Mouse (Mus musculus) kidney, embryonic 16.5 days (tissue): ENCODE measurements around the gene Nfkbia. TPM values are rescaled to one million over a fixed set of nuclear protein-coding genes. Genes with fewer than 3 reads are reported as not detected.
A peak's percentile ranks its signal among the peaks of the same experiment; 100 is the strongest.

Experiments
- ATAC-seq: fragments of 200-750 bp; cut with Nextera tagmentation; 2 replicates; pipeline ENCODE4 v1.8.0; 2017; ENCODE audit warnings: moderate TSS enrichment; ENCODE audit not compliant: low FRiP score, low TSS enrichment
- H3K27ac ChIP-seq: fragments of 300-500 bp; sonication (generic); 2 replicates; pipeline ENCODE4 v1.5.1; 2014; ENCODE audit warnings: low read length
- H3K27me3 ChIP-seq: fragments of 300-500 bp; sonication (generic); 2 replicates; pipeline ENCODE4 v1.6.1; 2014; ENCODE audit warnings: low read length, control low read depth, mixed read lengths; ENCODE audit not compliant: insufficient read depth
- H3K36me3 ChIP-seq: fragments of 300-500 bp; sonication (generic); 2 replicates; pipeline ENCODE4 v1.6.1; 2014; ENCODE audit warnings: low read length, control low read depth, mixed read lengths; ENCODE audit not compliant: insufficient read depth
- H3K4me1 ChIP-seq: fragments of 300-500 bp; sonication (generic); 2 replicates; pipeline ENCODE4 v1.6.1; 2014; ENCODE audit warnings: low read length, control low read depth, mixed read lengths; ENCODE audit not compliant: insufficient read depth
- H3K4me2 ChIP-seq: fragments of 300-500 bp; sonication (generic); replicated peaks from 2 replicates; pipeline ENCODE4 v1.6.1; 2014; ENCODE audit warnings: low read depth, low read length
- H3K4me3 ChIP-seq: fragments of 300-500 bp; sonication (generic); 2 replicates; pipeline ENCODE4 v1.5.1; 2014; ENCODE audit warnings: mild to moderate bottlenecking, low read length
- H3K9ac ChIP-seq: fragments of 300-500 bp; sonication (generic); replicated peaks from 2 replicates; pipeline ENCODE4 v1.6.1; 2014; ENCODE audit warnings: low read length
- H3K9me3 ChIP-seq: fragments of 300-500 bp; sonication (generic); 2 replicates; pipeline ENCODE4 v1.6.1; 2016; ENCODE audit warnings: low read length, control low read depth
- WGBS: fragments of 180-500 bp; shearing (Covaris S2); extraction: QIAGEN DNeasy Blood & Tissue Kit; methylation state at CpG from one replicate; pipeline ENCODE4 v1.1.7; 2014; 5-methylcytosine and 5-hydroxymethylcytosine counted together
- polyA plus RNA-seq: library from polyadenylated mRNA; unstranded; fragments of >200 nt; fragmentation: Nextera tagmentation; extraction: Ambion mirVana; gene quantifications from 2 replicates; pipeline ENCODE4 v1.2.1, GENCODE M21; 2015

Nfkbia gene
- polyA plus RNA-seq, 1 experiment from 2014 or later, result 94.7 TPM

GRCm38 (mm10) chr12:55490722-55491449, 1.6 kb downstream of the Nfkbia start:
- Histone ChIP-seq H3K27ac (peak overlapping the region; percentile 100), H3K27me3 (no peaks in the 10 kb centered on the region), H3K36me3 (peaks cover 28% of the 10 kb centered on the region), H3K4me2 (peak overlapping the region; percentile 75), H3K4me3 (peak overlapping the region; percentile 92), H3K9ac (peak overlapping the region; percentile 99), H3K9me3 (no peaks in the 10 kb centered on the region), H3K4me1 (peaks cover 31% of the 10 kb centered on the region)
- WGBS, result 73% methylated on average over 13 of the region's 13 CpGs
- ATAC-seq, result no peak

DNA sequence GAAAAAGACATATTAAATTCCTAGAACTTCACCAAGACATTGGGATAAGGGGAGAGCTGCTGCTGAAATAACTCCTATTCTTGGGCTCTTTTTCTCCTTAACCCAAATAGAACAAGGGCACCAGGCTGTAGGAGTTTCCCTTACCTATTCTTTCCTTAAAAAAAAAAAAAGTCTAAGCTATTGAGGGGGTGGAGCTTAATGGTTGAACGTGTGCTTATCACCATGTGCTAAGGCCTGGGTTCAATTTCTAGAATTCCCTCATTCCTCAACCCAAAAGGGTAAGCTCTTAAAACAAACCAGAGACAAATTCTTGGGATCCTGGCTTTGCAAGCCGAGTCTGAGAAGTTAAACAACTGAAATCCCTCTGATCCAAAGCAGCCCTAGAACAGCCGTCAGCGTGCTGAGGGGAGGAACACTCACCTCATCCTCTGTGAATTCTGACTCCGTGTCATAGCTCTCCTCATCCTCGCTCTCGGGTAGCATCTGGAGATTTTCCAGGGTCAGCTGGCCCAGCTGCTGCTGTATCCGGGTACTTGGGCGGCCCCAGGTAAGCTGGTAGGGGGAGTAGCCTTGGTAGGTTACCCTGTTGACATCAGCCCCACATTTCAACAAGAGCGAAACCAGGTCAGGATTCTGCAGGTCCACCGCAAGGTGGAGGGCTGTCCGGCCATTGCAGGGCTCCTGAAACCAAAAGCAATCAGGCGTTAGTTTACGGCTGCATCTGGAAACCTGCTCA, 2.3 kb downstream of the Nfkbia start:
- Histone ChIP-seq H3K36me3 (peaks cover 28% of the 10 kb centered on the region), H3K9ac (peak overlapping the region; percentile 37; the same call in 1 of the 2 replicates), H3K27me3 (no peaks in the 10 kb centered on the region), H3K4me3 (peak overlapping the region; percentile 92), H3K4me1 (peaks cover 31% of the 10 kb centered on the region), H3K4me2 (peak overlapping the region; percentile 75), H3K9me3 (no peaks in the 10 kb centered on the region), H3K27ac (no peak overlapping the region)
- WGBS, result 84% methylated on average over 14 of the region's 14 CpGs
- no peak for ATAC-seq

- no peaks in the 10 kb centered on the region for H3K27me3 ChIP-seq
- no peak overlapping the region for H3K27ac ChIP-seq
- H3K4me3 ChIP-seq, result no peak overlapping the region
- peaks cover 31% of the 10 kb centered on the region for H3K4me1 ChIP-seq
- 75% methylated on average over 13 of the region's 13 CpGs for WGBS
- H3K9ac ChIP-seq, result no peak overlapping the region
- H3K9me3 ChIP-seq, result no peaks in the 10 kb centered on the region
- peak overlapping the region; percentile 75; the same call in 1 of the 2 replicates for H3K4me2 ChIP-seq
- H3K36me3 ChIP-seq, result peaks cover 28% of the 10 kb centered on the region
- ATAC-seq, result no peak
Measured at GRCm38 (mm10) chr12:55488661-55489447, 3.6 kb downstream of the Nfkbia start.

GRCm38 (mm10) chr12:55487843-55488660, 4.4 kb downstream of the Nfkbia start:
- H3K4me2 ChIP-seq, result no peak overlapping the region
- peaks cover 23% of the 10 kb centered on the region for H3K4me1 ChIP-seq
- no peak for ATAC-seq
- H3K9ac ChIP-seq, result no peak overlapping the region
- WGBS, result 94% methylated on average over 7 of the region's 7 CpGs
- H3K4me3 ChIP-seq, result no peak overlapping the region
- 0 out of 2 replicates have a peak overlapping the region, but pooled peaks have one; percentile 6 for H3K27ac ChIP-seq
- H3K27me3 ChIP-seq, result no peaks in the 10 kb centered on the region
- H3K36me3 ChIP-seq, result peaks cover 28% of the 10 kb centered on the region
- no peaks in the 10 kb centered on the region for H3K9me3 ChIP-seq

- WGBS, result 65% methylated on average over 18 of the region's 18 CpGs
- Histone ChIP-seq H3K4me3 (no peak overlapping the region), H3K4me1 (peaks cover 19% of the 10 kb centered on the region), H3K36me3 (peaks cover 28% of the 10 kb centered on the region), H3K4me2 (no peak overlapping the region), H3K9ac (no peak overlapping the region), H3K27ac (0 out of 2 replicates have a peak overlapping the region, but pooled peaks have one; percentile 6), H3K27me3 (no peaks in the 10 kb centered on the region), H3K9me3 (no peaks in the 10 kb centered on the region)
- no peak for ATAC-seq
Measured at GRCm38 (mm10) chr12:55486923-55487674, 5.3 kb downstream of the Nfkbia start.

DNA sequence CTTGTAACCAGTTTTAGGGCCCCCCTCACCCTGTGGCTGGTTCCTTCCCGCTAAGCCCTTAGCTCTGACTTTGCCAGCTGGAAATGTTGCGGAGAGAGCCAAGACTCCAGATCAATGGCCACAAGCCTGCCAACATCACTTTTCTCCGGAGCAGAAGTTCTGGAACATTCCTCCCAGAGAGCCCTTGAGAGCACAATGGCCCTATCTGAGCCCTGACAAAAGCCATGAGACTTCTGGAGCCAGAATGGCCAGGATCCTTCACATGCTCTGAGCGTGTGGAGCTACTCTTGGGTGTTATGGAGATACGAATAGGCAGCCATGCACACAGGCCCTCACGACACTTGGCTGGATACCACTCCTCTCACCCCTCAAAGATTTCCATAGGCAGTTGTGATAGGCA, 7.6 kb downstream of the Nfkbia start:
- no peak overlapping the region for H3K27ac ChIP-seq
- no peaks in the 10 kb centered on the region for H3K27me3 ChIP-seq
- H3K4me2 ChIP-seq, result no peak overlapping the region
- no peak for ATAC-seq
- no peaks in the 10 kb centered on the region for H3K9me3 ChIP-seq
- peaks cover 4% of the 10 kb centered on the region; the same call in 1 of the 2 replicates for H3K4me1 ChIP-seq
- H3K36me3 ChIP-seq, result peaks cover 15% of the 10 kb centered on the region
- WGBS, result 90% methylated on average over 6 of the region's 6 CpGs
- no peak overlapping the region for H3K9ac ChIP-seq
- no peak overlapping the region for H3K4me3 ChIP-seq

DNA sequence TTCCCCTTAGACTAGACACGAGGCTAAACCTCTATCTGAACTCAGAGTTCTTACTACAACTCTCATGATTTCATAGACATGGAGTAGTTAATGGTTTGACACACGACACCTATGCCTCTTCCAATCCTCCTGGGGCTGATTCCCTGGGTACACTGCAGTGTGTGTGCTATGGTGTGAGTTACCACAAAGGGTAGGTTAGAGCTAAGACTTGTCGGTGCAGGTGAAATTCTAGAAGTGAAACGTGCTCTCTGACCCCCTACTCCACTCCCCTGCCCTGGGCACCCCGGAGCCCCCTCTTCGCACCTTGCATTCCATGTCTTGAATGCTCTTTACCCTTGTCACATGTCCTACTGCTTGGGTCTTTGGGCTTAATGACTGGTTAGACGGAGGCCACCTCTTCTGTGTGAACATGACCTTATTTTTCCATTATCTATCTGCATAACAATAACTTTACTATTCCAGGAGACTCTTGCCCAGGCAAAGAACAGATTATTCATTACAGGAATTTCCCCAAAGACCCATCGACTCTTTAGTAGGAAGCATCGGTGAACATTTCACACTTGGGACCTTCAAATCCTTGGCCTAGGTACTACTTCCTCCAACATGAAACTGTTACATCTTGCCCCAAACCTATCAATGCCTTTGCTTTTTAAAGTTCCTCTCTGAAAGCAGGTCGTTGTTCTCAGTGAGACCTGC, 8.2 kb downstream of the Nfkbia start:
- 49% methylated on average over 10 of the region's 10 CpGs for WGBS
- Histone ChIP-seq H3K4me2 (no peak overlapping the region), H3K9ac (no peak overlapping the region), H3K9me3 (no peaks in the 10 kb centered on the region), H3K4me1 (peaks cover 2% of the 10 kb centered on the region; the same call in 1 of the 2 replicates), H3K4me3 (no peak overlapping the region), H3K27me3 (no peaks in the 10 kb centered on the region), H3K27ac (no peak overlapping the region), H3K36me3 (peaks cover 12% of the 10 kb centered on the region)
- ATAC-seq, result no peak

GRCm38 (mm10) chr12:55483591-55483990, 8.9 kb downstream of the Nfkbia start:
- peaks cover 7% of the 10 kb centered on the region; the same call in 1 of the 2 replicates for H3K36me3 ChIP-seq
- H3K4me3 ChIP-seq, result no peak overlapping the region
- ATAC-seq, result no peak
- no peaks in the 10 kb centered on the region for H3K4me1 ChIP-seq
- H3K9me3 ChIP-seq, result no peaks in the 10 kb centered on the region
- H3K27me3 ChIP-seq, result no peaks in the 10 kb centered on the region
- H3K27ac ChIP-seq, result no peak overlapping the region
- WGBS, result 68% methylated on average over 5 of the region's 5 CpGs
- H3K9ac ChIP-seq, result no peak overlapping the region
- no peak overlapping the region for H3K4me2 ChIP-seq
